Mouse (Mus musculus) liver, postnatal 0 days (tissue): ENCODE data around the gene Cdkn1a. TPM values are rescaled to one million over a fixed set of nuclear protein-coding genes. Genes with fewer than 3 reads are reported as not detected.
A peak's percentile ranks its signal among the peaks of the same experiment; 100 is the strongest.

ENCODE experiments used
- ATAC-seq: fragments of 200-750 bp; cut with Nextera tagmentation; 2 replicates; pipeline ENCODE4 v1.8.0; 2017; ENCODE audit warnings: mild to moderate bottlenecking, moderate library complexity
- DNase-seq: peaks from one replicate; pipeline ENCODE4 v3.0.0-alpha.2; 2016
- H3K27ac ChIP-seq: fragments of 300-500 bp; sonication (generic); 2 replicates; pipeline ENCODE4 v1.5.1; 2014; ENCODE audit warnings: antibody characterized with exemption, moderate library complexity, mild to moderate bottlenecking, low read depth
- H3K27me3 ChIP-seq: fragments of 300-500 bp; sonication (generic); 2 replicates; pipeline ENCODE4 v1.6.1; 2014; ENCODE audit warnings: low read length, control low read depth, mixed read lengths; ENCODE audit not compliant: insufficient read depth
- H3K36me3 ChIP-seq: fragments of 300-500 bp; sonication (generic); replicated peaks from 2 replicates; pipeline ENCODE4 v1.6.1; 2014; ENCODE audit warnings: mild to moderate bottlenecking, control low read depth, low read length, moderate library complexity, mixed read lengths; ENCODE audit not compliant: insufficient read depth
- H3K4me1 ChIP-seq: fragments of 300-500 bp; sonication (generic); 2 replicates; pipeline ENCODE4 v1.6.1; 2014; ENCODE audit warnings: antibody characterized with exemption, mild to moderate bottlenecking, control low read depth; ENCODE audit not compliant: insufficient read depth
- H3K4me2 ChIP-seq: fragments of 300-500 bp; sonication (generic); 2 replicates; pipeline ENCODE4 v1.6.1; 2014; ENCODE audit warnings: low read depth, mild to moderate bottlenecking, low read length, moderate library complexity, mixed read lengths
- H3K4me3 ChIP-seq: fragments of 300-500 bp; sonication (generic); 2 replicates; pipeline ENCODE4 v1.5.1; 2014; ENCODE audit warnings: low read depth, low read length
- H3K9ac ChIP-seq: fragments of 300-500 bp; sonication (generic); replicated peaks from 2 replicates; pipeline ENCODE4 v1.6.1; 2014; ENCODE audit warnings: mild to moderate bottlenecking, moderate library complexity
- H3K9me3 ChIP-seq: fragments of 300-500 bp; sonication (generic); 2 replicates; pipeline ENCODE4 v1.6.1; 2016; ENCODE audit warnings: mild to moderate bottlenecking, control low read depth, low read length, mixed read lengths
- CTCF ChIP-seq: sonication (generic); IDR thresholded peaks from 2 replicates; pipeline ENCODE4 v1.5.1; 2016; ENCODE audit warnings: antibody characterized with exemption, low read depth
- EP300 ChIP-seq: IDR thresholded peaks from 2 replicates; pipeline ENCODE4 v1.6.1; 2016; ENCODE audit warnings: antibody characterized with exemption, low read depth, mild to moderate bottlenecking
- WGBS: fragments of 180-500 bp; shearing (Covaris S2); extraction: QIAGEN DNeasy Blood & Tissue Kit; methylation state at CpG from one replicate; pipeline ENCODE4 v1.1.7; 2014; ENCODE audit not compliant: insufficient replicate concordance; 5-methylcytosine and 5-hydroxymethylcytosine counted together
- polyA plus RNA-seq: library from polyadenylated mRNA; unstranded; fragments of >200 nt; fragmentation: Nextera tagmentation; extraction: Ambion mirVana; gene quantifications from 2 replicates; pipeline ENCODE4 v1.2.1, GENCODE M21; 2015

Gene Cdkn1a
- polyA plus RNA-seq, 1 experiment from 2014 or later, result 58.1 TPM

DNA sequence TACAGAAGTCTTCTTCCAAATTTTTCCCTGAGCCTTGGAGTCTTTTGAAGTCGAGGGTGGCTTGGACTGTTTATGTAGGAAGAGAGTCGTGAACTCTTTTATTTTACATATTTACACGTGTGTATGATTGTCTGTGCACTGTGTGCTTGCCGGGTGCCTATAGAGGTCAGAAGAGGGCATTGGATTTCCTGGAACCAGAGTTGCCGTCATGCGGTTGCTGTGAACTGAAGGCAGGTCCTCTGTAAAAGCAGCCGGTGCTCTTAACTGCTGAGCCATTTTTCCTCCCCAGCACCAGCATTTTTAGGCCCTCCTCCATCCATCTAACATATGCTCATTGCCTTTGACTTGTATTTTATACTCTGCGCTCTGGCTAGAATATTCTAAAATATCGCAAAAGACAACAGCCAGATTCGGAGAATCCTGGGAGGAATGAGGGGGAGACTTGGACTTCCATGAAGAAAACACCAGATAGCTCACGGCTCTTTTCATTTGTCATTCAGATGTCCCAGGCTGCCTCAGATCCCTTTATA, 33.4 kb upstream of the Cdkn1a start:
- no peak overlapping the region for H3K9ac ChIP-seq
- no peak overlapping the region for H3K4me3 ChIP-seq
- no peak overlapping the region for H3K27ac ChIP-seq
- 70% methylated on average over 11 of the region's 11 CpGs for WGBS
- ATAC-seq (no peak), DNase-seq (no peak)
- no peak overlapping the region for H3K4me2 ChIP-seq
- H3K36me3 ChIP-seq, result no peaks in the 10 kb centered on the region
- no peaks in the 10 kb centered on the region for H3K9me3 ChIP-seq
- H3K27me3 ChIP-seq, result no peaks in the 10 kb centered on the region
- peaks cover 31% of the 10 kb centered on the region for H3K4me1 ChIP-seq
- no peak for TF ChIP-seq EP300
- no peak for TF ChIP-seq CTCF

GRCm38 (mm10) chr17:29057961-29058360, 32.8 kb upstream of the Cdkn1a start:
- no peak for DNase-seq
- H3K27ac ChIP-seq, result peak overlapping the region; percentile 44; the same call in 1 of the 2 replicates
- peak overlapping the region; percentile 15; the same call in 1 of the 2 replicates for H3K4me2 ChIP-seq
- no peaks in the 10 kb centered on the region for H3K36me3 ChIP-seq
- WGBS, result 73% methylated on average over 10 of the region's 10 CpGs
- H3K27me3 ChIP-seq, result no peaks in the 10 kb centered on the region
- H3K9me3 ChIP-seq, result no peaks in the 10 kb centered on the region
- TF ChIP-seq EP300 (no peak), CTCF (no peak)
- no peak overlapping the region for H3K9ac ChIP-seq
- no peak overlapping the region for H3K4me3 ChIP-seq
- peaks cover 31% of the 10 kb centered on the region for H3K4me1 ChIP-seq
- ATAC-seq, result no peak

DNA sequence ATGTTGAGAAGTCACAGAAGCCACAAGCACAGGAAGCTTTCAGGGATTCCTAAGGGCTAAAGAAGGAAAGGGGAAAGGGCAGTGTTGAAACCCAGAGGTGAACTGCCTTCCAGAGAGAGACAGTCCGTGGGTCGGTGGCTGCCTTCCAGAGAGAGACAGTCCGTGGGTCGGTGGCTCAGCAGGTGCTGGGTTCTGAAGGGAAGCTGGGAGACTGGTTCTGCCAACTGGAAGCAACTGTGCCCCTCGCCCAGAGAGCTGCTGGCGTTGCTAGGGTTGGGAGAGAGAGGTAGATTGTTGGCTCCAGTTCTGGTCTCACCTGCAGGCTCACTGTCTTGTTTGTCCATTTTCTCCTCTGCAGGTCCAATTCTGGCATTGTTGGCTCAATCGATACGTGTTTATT, 32.3 kb upstream of the Cdkn1a start:
- Histone ChIP-seq H3K4me1 (peaks cover 31% of the 10 kb centered on the region), H3K9me3 (no peaks in the 10 kb centered on the region), H3K4me3 (no peak overlapping the region), H3K27ac (peak overlapping the region; percentile 44; the same call in 1 of the 2 replicates), H3K9ac (no peak overlapping the region), H3K36me3 (no peaks in the 10 kb centered on the region), H3K27me3 (no peaks in the 10 kb centered on the region), H3K4me2 (peak overlapping the region; percentile 15; the same call in 1 of the 2 replicates)
- 53% methylated on average over 8 of the region's 8 CpGs for WGBS
- DNase-seq (no peak), ATAC-seq (no peak)
- TF ChIP-seq CTCF (no peak), EP300 (no peak)

DNA sequence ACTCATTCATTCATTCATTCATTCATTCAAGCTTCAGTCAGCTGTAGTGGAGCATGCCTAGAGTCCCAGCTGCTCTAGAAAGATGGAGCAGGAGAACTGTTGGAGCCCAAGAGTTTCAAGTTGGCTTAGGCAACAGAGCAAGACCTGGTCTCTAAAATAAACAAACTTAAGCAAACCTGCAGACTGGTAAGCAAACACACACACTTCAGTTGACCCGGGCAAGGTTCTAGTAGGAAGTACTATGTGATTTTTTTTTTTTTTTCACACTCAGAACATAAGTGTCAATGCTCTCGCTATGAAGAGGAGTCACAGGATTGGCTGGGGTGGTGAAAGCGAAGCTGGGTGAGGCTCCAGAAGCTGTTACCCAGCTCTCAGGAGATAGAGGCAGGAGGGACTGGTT, 31.2 kb upstream of the Cdkn1a start:
- H3K27ac ChIP-seq, result no peak overlapping the region
- H3K4me2 ChIP-seq, result no peak overlapping the region
- no peak for DNase-seq
- no peak for TF ChIP-seq CTCF
- no peak for TF ChIP-seq EP300
- H3K9ac ChIP-seq, result no peak overlapping the region
- H3K9me3 ChIP-seq, result no peaks in the 10 kb centered on the region
- H3K4me3 ChIP-seq, result no peak overlapping the region
- WGBS, result 54% methylated on average over 3 of the region's 3 CpGs
- no peak for ATAC-seq
- H3K27me3 ChIP-seq, result no peaks in the 10 kb centered on the region
- H3K36me3 ChIP-seq, result no peaks in the 10 kb centered on the region
- H3K4me1 ChIP-seq, result peaks cover 28% of the 10 kb centered on the region

DNA sequence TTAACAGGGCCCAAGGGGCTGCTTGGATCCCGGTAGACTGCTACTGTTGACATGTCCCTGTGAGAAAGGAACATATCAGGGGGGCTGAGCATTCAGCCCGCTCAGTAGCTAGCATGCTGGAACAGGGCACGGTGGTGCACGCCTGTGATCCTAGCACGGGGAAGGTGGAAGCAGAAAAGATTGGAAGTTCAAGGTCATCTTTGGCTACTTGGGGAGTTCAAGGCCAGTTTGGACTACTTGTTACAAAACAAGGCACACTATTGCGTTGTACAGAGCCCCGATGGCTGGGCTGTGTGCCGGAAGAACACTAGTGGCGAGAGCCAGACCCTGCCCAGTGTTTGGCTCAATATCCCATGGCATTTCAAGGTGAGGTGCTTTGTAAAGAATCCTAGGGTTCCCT, 29.8 kb upstream of the Cdkn1a start:
- no peak for TF ChIP-seq EP300
- TF ChIP-seq CTCF, result no peak
- H3K4me2 ChIP-seq, result no peak overlapping the region
- no peaks in the 10 kb centered on the region for H3K36me3 ChIP-seq
- no peak overlapping the region for H3K4me3 ChIP-seq
- WGBS, result 71% methylated on average over 9 of the region's 9 CpGs
- ATAC-seq (no peak), DNase-seq (no peak)
- no peak overlapping the region for H3K9ac ChIP-seq
- no peaks in the 10 kb centered on the region for H3K9me3 ChIP-seq
- H3K27ac ChIP-seq, result no peak overlapping the region
- peaks cover 28% of the 10 kb centered on the region for H3K4me1 ChIP-seq
- H3K27me3 ChIP-seq, result no peaks in the 10 kb centered on the region

DNA sequence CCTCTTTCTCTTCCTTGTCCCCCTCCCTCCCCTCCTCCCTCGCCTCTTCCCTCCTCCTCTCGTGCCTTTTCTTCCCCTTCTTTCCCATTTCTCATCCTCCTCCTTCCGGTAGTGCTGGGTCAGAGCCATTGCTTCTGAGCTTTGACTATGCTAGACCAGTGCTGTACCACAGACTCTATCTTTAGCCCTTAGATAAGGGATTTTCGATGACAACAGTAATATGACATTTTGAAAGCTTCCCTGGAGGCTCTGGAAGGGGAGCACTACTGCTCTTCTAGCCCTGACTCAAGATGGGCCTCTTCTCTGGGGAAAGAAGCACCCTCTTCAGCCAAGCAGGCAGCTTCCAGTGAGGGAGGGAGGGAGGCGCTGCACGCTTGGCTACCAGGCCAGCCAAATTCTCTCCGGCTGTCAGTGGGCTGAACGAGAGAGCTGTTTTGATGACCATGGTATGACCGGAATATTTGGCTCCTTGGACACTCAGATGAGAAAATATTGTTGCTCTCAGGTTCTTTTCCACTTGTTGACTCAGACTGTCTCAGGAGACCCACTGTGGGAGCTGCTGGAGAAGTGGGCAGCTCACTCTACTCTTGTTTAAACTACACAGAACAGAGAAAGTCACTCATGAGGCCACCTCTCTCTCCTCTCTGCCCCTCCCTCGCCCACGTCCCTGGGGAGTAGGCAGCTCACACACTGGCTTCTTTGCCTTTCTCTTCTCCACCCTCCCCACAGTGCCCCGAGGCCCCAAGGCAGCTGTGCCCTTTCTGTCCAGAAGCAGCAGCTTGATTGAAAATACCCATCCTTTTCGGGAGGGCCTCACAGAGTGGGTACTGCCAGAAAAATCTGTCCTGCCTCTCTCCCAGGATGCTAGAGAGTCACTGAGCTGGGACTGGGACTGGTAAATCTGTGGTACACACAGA, 28.4 kb upstream of the Cdkn1a start:
- Histone ChIP-seq H3K4me3 (no peak overlapping the region), H3K4me1 (peaks cover 17% of the 10 kb centered on the region; the same call in 1 of the 2 replicates), H3K27me3 (no peaks in the 10 kb centered on the region), H3K4me2 (no peak overlapping the region), H3K27ac (no peak overlapping the region), H3K9me3 (no peaks in the 10 kb centered on the region), H3K9ac (no peak overlapping the region), H3K36me3 (no peaks in the 10 kb centered on the region)
- no peak for ATAC-seq
- WGBS, result 47% methylated on average over 13 of the region's 13 CpGs
- no peak for TF ChIP-seq CTCF
- TF ChIP-seq EP300, result no peak
- DNase-seq, result no peak
